Mouse (Mus musculus) heart, postnatal 0 days (tissue): ENCODE measurements around the gene Gad1. TPM values are rescaled to one million over a fixed set of nuclear protein-coding genes. Genes with fewer than 3 reads are reported as not detected.

Experiments used
- ATAC-seq: fragments of 200-750 bp; cut with Nextera tagmentation; 2 replicates; pipeline ENCODE4 v1.8.0; 2017; ENCODE audit warnings: low read depth, moderate number of reproducible peaks, moderate library complexity; ENCODE audit not compliant: insufficient read depth
- DNase-seq: peaks from one replicate; pipeline ENCODE4 v3.0.0-alpha.2; 2016; ENCODE audit warnings: low spot score
- H3K27ac ChIP-seq: fragments of 300-500 bp; sonication (generic); 2 replicates; pipeline ENCODE4 v1.5.1; 2014; ENCODE audit warnings: low read depth, mild to moderate bottlenecking
- H3K27me3 ChIP-seq: fragments of 300-500 bp; sonication (generic); 2 replicates; pipeline ENCODE4 v1.6.1; 2014; ENCODE audit warnings: low read length, mixed read lengths; ENCODE audit not compliant: control insufficient read depth, insufficient read depth
- H3K36me3 ChIP-seq: fragments of 300-500 bp; sonication (generic); replicated peaks from 2 replicates; pipeline ENCODE4 v1.6.1; 2014; ENCODE audit warnings: low read length, mixed read lengths; ENCODE audit not compliant: control insufficient read depth, insufficient read depth
- H3K4me1 ChIP-seq: fragments of 300-500 bp; sonication (generic); 2 replicates; pipeline ENCODE4 v1.6.1; 2014; ENCODE audit warnings: antibody characterized with exemption; ENCODE audit not compliant: control insufficient read depth, insufficient read depth
- H3K4me2 ChIP-seq: fragments of 300-500 bp; sonication (generic); 2 replicates; pipeline ENCODE4 v1.6.1; 2014; ENCODE audit warnings: low read depth, mild to moderate bottlenecking, low read length, moderate library complexity
- H3K4me3 ChIP-seq: fragments of 300-500 bp; sonication (generic); 2 replicates; pipeline ENCODE4 v1.5.1; 2014; ENCODE audit warnings: low read depth, low read length
- H3K9ac ChIP-seq: fragments of 300-500 bp; sonication (generic); replicated peaks from 2 replicates; pipeline ENCODE4 v1.6.1; 2014; ENCODE audit warnings: low read depth, low read length, mixed read lengths
- H3K9me3 ChIP-seq: fragments of 300-500 bp; sonication (generic); replicated peaks from 2 replicates; pipeline ENCODE4 v1.6.1; 2016; ENCODE audit warnings: low read length; ENCODE audit not compliant: control insufficient read depth
- CTCF ChIP-seq: IDR thresholded peaks from 2 replicates; pipeline ENCODE4 v1.5.1; 2016; ENCODE audit warnings: antibody characterized with exemption, control low read depth, low read depth
- EP300 ChIP-seq: IDR thresholded peaks from 2 replicates; pipeline ENCODE4 v1.6.1; 2016; ENCODE audit warnings: antibody characterized with exemption, low read depth
- WGBS: fragments of 180-500 bp; shearing (Covaris S2); extraction: QIAGEN DNeasy Blood & Tissue Kit; methylation state at CpG from one replicate; pipeline ENCODE4 v1.1.7; 2014; 5-methylcytosine and 5-hydroxymethylcytosine counted together
- polyA plus RNA-seq: library from polyadenylated mRNA; unstranded; fragments of >200 nt; fragmentation: Nextera tagmentation; extraction: Ambion mirVana; gene quantifications from 2 replicates; pipeline ENCODE4 v1.2.1, GENCODE M21; 2015
- total RNA-seq: library from RNA; depleted of rRNA; stranded (reverse); fragments of >200 nt; gene quantifications from 2 replicates; pipeline ENCODE4 v1.2.3, GENCODE M21; 2014; ENCODE audit warnings: low replicate concordance

Gad1 gene
- total and polyA plus RNA-seq, 2 experiments from 2014 or later: 0.11 TPM; not detected in 1

DNA sequence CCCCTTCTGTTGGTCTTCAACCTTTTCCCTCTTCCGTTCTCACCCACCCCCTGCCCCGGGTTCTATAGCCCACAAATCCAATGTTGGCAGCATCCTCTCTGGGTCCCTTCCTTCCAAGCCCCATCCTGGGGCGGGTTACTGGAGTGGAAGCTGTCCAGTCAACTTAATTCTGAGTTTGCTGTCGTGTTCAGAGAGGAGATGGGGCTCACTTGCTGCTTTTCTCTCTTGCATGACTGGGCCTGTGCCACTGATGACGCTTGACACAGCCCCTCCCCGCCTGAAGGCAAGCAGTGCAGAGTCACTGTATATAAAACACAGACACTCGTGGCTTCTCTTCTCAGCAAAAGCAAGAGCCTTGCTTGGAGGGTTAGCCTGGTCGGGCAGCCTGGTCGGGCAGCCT, 19.4 kb downstream of the Gad1 start:
- ATAC-seq (no peak), DNase-seq (no peak)
- no peak overlapping the region for H3K9ac ChIP-seq
- TF ChIP-seq EP300 (no peak), CTCF (no peak)
- no peak overlapping the region for H3K4me2 ChIP-seq
- H3K27me3 ChIP-seq: peaks cover 54% of the 10 kb centered on the region
- peaks cover 15% of the 10 kb centered on the region for H3K4me1 ChIP-seq
- WGBS: 51% methylated on average over 9 of the region's 9 CpGs
- H3K27ac ChIP-seq: no peak overlapping the region
- no peaks in the 10 kb centered on the region for H3K9me3 ChIP-seq
- H3K4me3 ChIP-seq: no peak overlapping the region
- no peaks in the 10 kb centered on the region for H3K36me3 ChIP-seq

- Histone ChIP-seq H3K9me3 (no peaks in the 10 kb centered on the region), H3K36me3 (no peaks in the 10 kb centered on the region), H3K27me3 (peaks cover 39% of the 10 kb centered on the region), H3K9ac (no peak overlapping the region), H3K4me3 (no peak overlapping the region), H3K27ac (no peak overlapping the region), H3K4me2 (no peak overlapping the region), H3K4me1 (peaks cover 2% of the 10 kb centered on the region; the same call in 1 of the 2 replicates)
- TF ChIP-seq EP300 (no peak), CTCF (no peak)
- WGBS: 72% methylated on average over 8 of the region's 8 CpGs
- DNase-seq (no peak), ATAC-seq (no peak)
Measured at GRCm38 (mm10) chr2:70573544-70574210, 20.8 kb downstream of the Gad1 start.

GRCm38 (mm10) chr2:70588200-70588599, 35.3 kb downstream of the Gad1 start:
- WGBS: 82% methylated on average over 6 of the region's 6 CpGs
- no peak for ATAC-seq

DNA sequence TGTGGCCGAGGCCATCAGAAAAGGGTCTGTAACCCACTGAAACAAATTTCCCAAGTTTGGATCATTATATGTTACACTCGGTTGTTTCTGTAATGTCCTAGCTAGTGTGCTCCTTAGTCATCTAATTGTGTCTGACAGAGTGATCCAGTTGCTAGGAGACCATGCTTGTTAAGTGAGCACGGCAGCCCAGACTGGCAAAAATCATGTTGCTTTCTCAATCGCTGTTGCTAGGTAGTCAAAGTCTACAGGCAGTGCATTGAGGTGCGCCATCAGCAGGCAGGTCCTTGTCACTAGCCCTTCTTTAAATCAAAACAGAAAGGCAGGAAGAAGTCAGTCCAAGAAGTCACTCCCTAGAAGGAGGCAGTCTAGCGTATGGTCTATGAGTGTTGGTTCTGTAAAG, 39.6 kb downstream of the Gad1 start:
- DNase-seq (no peak), ATAC-seq (no peak)
- Histone ChIP-seq H3K9me3 (no peaks in the 10 kb centered on the region), H3K4me1 (no peaks in the 10 kb centered on the region), H3K27ac (no peak overlapping the region), H3K9ac (no peak overlapping the region), H3K27me3 (no peaks in the 10 kb centered on the region), H3K4me2 (no peak overlapping the region), H3K4me3 (no peak overlapping the region), H3K36me3 (no peaks in the 10 kb centered on the region)
- TF ChIP-seq EP300: no peak
- no peak for TF ChIP-seq CTCF
- 75% methylated on average over 6 of the region's 6 CpGs for WGBS

More at GRCm38 (mm10) chr2:70588200-70588599, 35.3 kb downstream of the Gad1 start:
- Histone ChIP-seq H3K9me3 (no peaks in the 10 kb centered on the region), H3K9ac (no peak overlapping the region), H3K27me3 (no peaks in the 10 kb centered on the region), H3K36me3 (no peaks in the 10 kb centered on the region), H3K4me1 (no peaks in the 10 kb centered on the region), H3K4me2 (no peak overlapping the region), H3K27ac (no peak overlapping the region), H3K4me3 (no peak overlapping the region)
- no peak for DNase-seq
- TF ChIP-seq CTCF (no peak), EP300 (no peak)

GRCm38 (mm10) chr2:70593670-70594069, 40.8 kb downstream of the Gad1 start:
- 77% methylated on average over 5 of the region's 5 CpGs for WGBS
- ATAC-seq: no peak
- Histone ChIP-seq H3K27me3 (no peaks in the 10 kb centered on the region), H3K4me2 (no peak overlapping the region), H3K9ac (no peak overlapping the region), H3K9me3 (no peaks in the 10 kb centered on the region), H3K4me3 (no peak overlapping the region), H3K36me3 (no peaks in the 10 kb centered on the region), H3K27ac (no peak overlapping the region), H3K4me1 (no peaks in the 10 kb centered on the region)
- no peak for DNase-seq
- TF ChIP-seq CTCF: no peak
- TF ChIP-seq EP300: no peak

DNA sequence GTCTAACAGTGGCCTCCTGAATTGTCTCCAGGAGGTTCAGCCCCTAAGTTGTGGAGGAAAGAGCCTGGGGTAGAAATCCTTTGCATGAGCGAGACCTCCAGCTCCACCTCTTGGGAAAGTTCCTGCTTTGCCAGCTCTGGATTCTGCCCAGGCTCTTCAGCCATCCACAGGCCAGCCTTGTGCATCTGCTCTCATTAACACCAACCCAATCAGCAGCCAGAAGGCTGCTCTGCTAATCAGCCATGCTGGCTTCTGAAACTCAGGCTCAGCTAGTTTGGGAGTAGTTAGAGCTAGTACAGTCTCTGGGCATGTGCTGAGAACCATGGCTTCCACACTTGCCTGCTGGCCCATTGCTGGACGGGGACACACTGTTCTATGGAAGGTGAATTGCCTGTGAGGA, 43.0 kb downstream of the Gad1 start:
- Histone ChIP-seq H3K9me3 (no peaks in the 10 kb centered on the region), H3K4me2 (no peak overlapping the region), H3K27ac (no peak overlapping the region), H3K36me3 (no peaks in the 10 kb centered on the region), H3K4me1 (no peaks in the 10 kb centered on the region), H3K9ac (no peak overlapping the region), H3K27me3 (no peaks in the 10 kb centered on the region), H3K4me3 (no peak overlapping the region)
- TF ChIP-seq CTCF: no peak
- TF ChIP-seq EP300: no peak
- no peak for ATAC-seq
- 71% methylated on average over 2 of the region's 2 CpGs for WGBS
- DNase-seq: no peak
